Mouse (Mus musculus) liver, adult 10 weeks (tissue): Measurements from ENCODE around the gene Yy2. TPM values are rescaled to one million over a fixed set of nuclear protein-coding genes. Genes with fewer than 3 reads are reported as not detected.

ENCODE experiments used
- polyA plus RNA-seq: library from polyadenylated mRNA; stranded (reverse); fragments of 350-450 nt; fragmentation: Illumina TruSeq; extraction: RNeasy Lipid Tissue Mini Kit (QIAGEN cat#74804); gene quantifications from one replicate; pipeline ENCODE4 v1.2.3, GENCODE M21; 2014; ENCODE audit warnings: low read depth, low replicate concordance

Yy2 gene
- polyA plus RNA-seq = 1.5 TPM

DNA sequence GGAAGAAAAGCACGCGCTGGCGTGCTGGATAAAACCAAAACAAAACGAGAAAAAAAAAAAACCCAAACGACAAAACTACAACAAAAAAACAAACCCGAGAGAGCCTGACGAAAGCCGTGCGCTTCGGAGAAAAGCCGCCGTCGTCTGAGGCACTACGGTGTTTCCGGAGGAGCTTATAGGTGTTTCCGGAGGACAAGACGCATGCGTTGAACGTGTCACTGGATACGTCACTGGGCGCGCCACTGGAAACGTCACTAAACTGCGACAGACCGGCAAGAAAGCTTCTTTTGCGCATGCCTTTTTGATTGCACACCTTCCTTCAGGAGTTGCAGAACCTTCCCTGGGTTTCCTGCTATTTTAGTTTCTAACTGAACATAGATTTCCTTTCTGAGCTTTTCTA is at the start of gene Yy2:
Yy2 (minus strand) TSS at position 146 of the 400 bp plus-strand sequence.

DNA sequence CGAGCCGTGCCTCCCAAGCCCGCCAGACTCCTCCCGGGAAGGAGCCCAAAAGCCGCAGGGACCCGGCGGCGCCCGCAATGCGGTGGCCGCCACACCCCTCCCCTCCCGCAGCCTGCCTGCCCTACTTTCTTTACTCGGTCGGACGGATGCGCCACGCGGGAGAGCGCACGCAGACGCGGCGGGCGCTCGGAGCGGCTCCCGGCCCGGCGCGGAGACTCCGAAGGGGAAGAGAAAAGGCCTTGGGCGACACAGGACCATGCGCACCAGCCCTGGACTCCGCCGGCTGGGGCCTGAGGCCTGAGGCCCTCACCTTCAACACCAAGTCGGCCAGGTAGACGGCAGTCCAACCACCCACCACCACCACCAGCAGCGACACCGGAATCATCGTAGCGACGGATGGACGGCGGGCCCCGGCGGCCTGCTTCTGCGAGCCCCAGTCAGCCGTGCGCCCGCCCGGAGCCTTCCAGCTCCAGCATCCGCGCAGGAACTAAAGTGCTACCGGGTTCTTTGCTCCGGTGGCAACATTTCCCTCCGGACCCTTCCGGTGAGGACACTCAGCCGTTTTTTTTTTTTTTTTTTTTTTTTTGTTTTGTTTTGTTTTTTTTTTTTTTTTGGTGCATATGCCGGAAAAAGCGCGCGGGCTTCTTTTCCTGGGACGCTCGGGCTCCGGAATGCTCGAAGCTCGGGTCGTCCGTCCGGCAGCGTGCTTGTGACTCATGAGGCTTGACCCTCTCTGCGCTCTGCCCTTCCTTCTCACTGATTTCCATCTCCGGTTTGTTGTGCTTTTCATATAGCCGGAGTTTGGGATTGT is 29.6 kb upstream of the Yy2 start, which contains the start of gene Mbtps2:
Mbtps2 (minus strand) TSS at position 530 of the 811 bp plus-strand sequence.

Other genes with a start within 250 kb of the Yy2 start
- not detected for gene Phex, start 153.7 kb downstream of the Yy2 start, polyA plus RNA-seq
- gene Sms, start 76.7 kb downstream of the Yy2 start, polyA plus RNA-seq = 13.6 TPM
- 12.1 TPM for gene Mbtps2, start 29.7 kb upstream of the Yy2 start, polyA plus RNA-seq
- gene Smpx, start 129.9 kb upstream of the Yy2 start, polyA plus RNA-seq = not detected
- not detected for gene Klhl34, start 249.4 kb upstream of the Yy2 start, polyA plus RNA-seq